Mouse (Mus musculus) lung, embryonic 14.5 days (tissue): Measurements from ENCODE around the gene 2610507B11Rik. TPM values are rescaled to one million over a fixed set of nuclear protein-coding genes. Genes with fewer than 3 reads are reported as not detected.

Experiments
- ATAC-seq: fragments of 200-750 bp; cut with Nextera tagmentation; 2 replicates; pipeline ENCODE4 v1.8.0; 2017; ENCODE audit warnings: mild to moderate bottlenecking, moderate TSS enrichment, moderate library complexity; ENCODE audit not compliant: insufficient read depth
- DNase-seq: peaks from one replicate; pipeline ENCODE4 v3.0.0-alpha.2; 2015
- H3K27ac ChIP-seq: fragments of 300-500 bp; sonication (generic); 2 replicates; pipeline ENCODE4 v1.5.1; 2014; ENCODE audit warnings: low read depth, mild to moderate bottlenecking, moderate library complexity
- H3K27me3 ChIP-seq: fragments of 300-500 bp; sonication (generic); 2 replicates; pipeline ENCODE4 v1.6.1; 2014; ENCODE audit warnings: low read length, control low read depth; ENCODE audit not compliant: insufficient read depth
- H3K36me3 ChIP-seq: fragments of 300-500 bp; sonication (generic); 2 replicates; pipeline ENCODE4 v1.6.1; 2014; ENCODE audit warnings: control low read depth; ENCODE audit not compliant: insufficient read depth
- H3K4me1 ChIP-seq: fragments of 300-500 bp; sonication (generic); 2 replicates; pipeline ENCODE4 v1.6.1; 2014; ENCODE audit warnings: antibody characterized with exemption, control low read depth; ENCODE audit not compliant: insufficient read depth
- H3K4me2 ChIP-seq: fragments of 300-500 bp; sonication (generic); 2 replicates; pipeline ENCODE4 v1.6.1; 2014; ENCODE audit warnings: mild to moderate bottlenecking
- H3K4me3 ChIP-seq: fragments of 300-500 bp; sonication (generic); 2 replicates; pipeline ENCODE4 v1.5.1; 2014; ENCODE audit warnings: low read depth, low read length
- H3K9ac ChIP-seq: fragments of 300-500 bp; sonication (generic); 2 replicates; pipeline ENCODE4 v1.6.1; 2014
- H3K9me3 ChIP-seq: fragments of 300-500 bp; sonication (generic); 2 replicates; pipeline ENCODE4 v1.6.1; 2016; ENCODE audit warnings: low read depth, low read length, control low read depth
- CTCF ChIP-seq: IDR thresholded peaks from 2 replicates; pipeline ENCODE4 v1.5.1; 2016; ENCODE audit warnings: antibody characterized with exemption, low read depth
- WGBS: fragments of 180-500 bp; shearing (Covaris S2); extraction: QIAGEN DNeasy Blood & Tissue Kit; methylation state at CpG from one replicate; pipeline ENCODE4 v1.1.7; 2014; 5-methylcytosine and 5-hydroxymethylcytosine counted together
- polyA plus RNA-seq: library from polyadenylated mRNA; unstranded; fragments of >200 nt; fragmentation: Nextera tagmentation; extraction: Ambion mirVana; gene quantifications from 2 replicates; pipeline ENCODE4 v1.2.1, GENCODE M21; 2014

2610507B11Rik gene
- polyA plus RNA-seq, 1 experiment from 2014 or later = 71.2 TPM

- Histone ChIP-seq H3K36me3 (peaks cover 87% of the 10 kb centered on the region), H3K9ac (no peak overlapping the region), H3K27ac (no peak overlapping the region), H3K9me3 (no peaks in the 10 kb centered on the region), H3K4me1 (no peaks in the 10 kb centered on the region), H3K27me3 (no peaks in the 10 kb centered on the region), H3K4me3 (no peak overlapping the region), H3K4me2 (no peak overlapping the region)
- 86% methylated on average over 8 of the region's 8 CpGs for WGBS
- DNase-seq = no peak
- TF ChIP-seq CTCF = no peak
- ATAC-seq = no peak
Observed at GRCm38 (mm10) chr11:78310861-78311511, 49.4 kb downstream of the 2610507B11Rik start.

DNA sequence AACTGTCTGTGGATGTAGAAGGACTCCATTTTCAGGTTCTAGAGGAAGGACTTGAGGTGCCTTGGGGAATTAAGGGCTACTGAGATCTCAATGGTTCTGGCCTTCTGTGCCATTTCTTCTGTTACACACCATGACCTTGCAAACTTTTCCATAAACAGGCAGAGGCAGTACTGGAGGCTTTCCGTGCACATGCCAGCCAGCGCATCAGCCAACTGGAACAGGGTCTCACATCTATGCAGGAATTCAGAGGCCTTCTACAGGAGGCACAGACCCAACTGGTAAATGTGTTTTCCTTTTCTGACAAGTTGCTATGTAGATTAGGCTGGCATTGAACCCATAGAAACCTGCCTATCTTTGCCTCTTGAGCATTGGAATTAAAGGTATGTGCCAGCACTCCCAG lies 52.1 kb downstream of the 2610507B11Rik start:
- Histone ChIP-seq H3K9ac (no peak overlapping the region), H3K4me1 (no peaks in the 10 kb centered on the region), H3K9me3 (no peaks in the 10 kb centered on the region), H3K4me3 (no peak overlapping the region), H3K36me3 (peaks cover 92% of the 10 kb centered on the region), H3K27me3 (no peaks in the 10 kb centered on the region), H3K27ac (no peak overlapping the region), H3K4me2 (no peak overlapping the region)
- DNase-seq = no peak
- 95% methylated on average over 2 of the region's 2 CpGs for WGBS
- no peak for ATAC-seq
- TF ChIP-seq CTCF = no peak

DNA sequence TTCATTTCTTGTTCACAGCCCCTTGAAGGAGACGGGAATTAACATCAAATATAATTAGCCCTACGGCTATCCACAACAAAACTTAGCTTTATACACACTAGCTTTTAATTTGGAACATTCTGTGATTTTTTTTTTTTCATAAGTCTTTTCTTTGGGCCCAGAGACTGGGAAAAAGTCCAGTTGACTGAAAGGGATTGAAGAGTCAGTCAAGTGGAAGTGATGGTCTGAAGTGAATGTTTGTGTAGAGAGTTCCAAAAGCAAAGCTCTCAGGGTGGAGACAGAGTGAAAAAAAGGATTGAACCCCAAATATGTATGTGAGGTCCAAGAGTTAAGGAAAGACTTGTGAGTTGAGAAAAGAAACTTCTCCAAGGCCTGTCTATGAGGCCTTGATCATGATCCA lies 56.9 kb downstream of the 2610507B11Rik start:
- H3K27me3 ChIP-seq = no peaks in the 10 kb centered on the region
- no peak overlapping the region for H3K27ac ChIP-seq
- H3K36me3 ChIP-seq = peaks cover 93% of the 10 kb centered on the region
- H3K9ac ChIP-seq = no peak overlapping the region
- H3K4me1 ChIP-seq = peaks cover 7% of the 10 kb centered on the region; the same call in 1 of the 2 replicates
- no peak for ATAC-seq
- no peak for DNase-seq
- no peaks in the 10 kb centered on the region for H3K9me3 ChIP-seq
- TF ChIP-seq CTCF = no peak
- no peak overlapping the region for H3K4me3 ChIP-seq
- no peak overlapping the region for H3K4me2 ChIP-seq
- 89% methylated on average over 2 of the region's 2 CpGs for WGBS

- Histone ChIP-seq H3K36me3 (peaks cover 55% of the 10 kb centered on the region), H3K9ac (no peak overlapping the region), H3K27ac (peak overlapping the region; percentile 43; the same call in 1 of the 2 replicates), H3K27me3 (no peaks in the 10 kb centered on the region), H3K4me3 (no peak overlapping the region), H3K4me2 (peak overlapping the region; percentile 42), H3K9me3 (no peaks in the 10 kb centered on the region), H3K4me1 (peaks cover 7% of the 10 kb centered on the region; the same call in 1 of the 2 replicates)
- no peak for TF ChIP-seq CTCF
- WGBS = 35% methylated on average over 2 of the region's 2 CpGs
- DNase-seq (peak; percentile 68), ATAC-seq (0 out of 2 replicates have a peak, but pooled peaks have one; percentile 6)
Observed at GRCm38 (mm10) chr11:78322076-78322831, 60.7 kb downstream of the 2610507B11Rik start.

- DNase-seq (peak; percentile 87), ATAC-seq (peak; percentile 93)
- peaks cover 7% of the 10 kb centered on the region; the same call in 1 of the 2 replicates for H3K4me1 ChIP-seq
- no peaks in the 10 kb centered on the region for H3K27me3 ChIP-seq
- H3K9me3 ChIP-seq = no peaks in the 10 kb centered on the region
- H3K9ac ChIP-seq = no peak within 1 kb of the TSS
- H3K36me3 ChIP-seq = peaks cover 49% of the 10 kb centered on the region
- WGBS = 9% methylated on average over 15 of the region's 15 CpGs
- peak within 1 kb of the TSS; percentile 42 for H3K4me2 ChIP-seq
- H3K4me3 ChIP-seq = 0 out of 2 replicates have a peak within 1 kb of the TSS, but pooled peaks have one; percentile 6
- H3K27ac ChIP-seq = peak within 1 kb of the TSS; percentile 46; the same call in 1 of the 2 replicates
- TF ChIP-seq CTCF = no peak
Observed at GRCm38 (mm10) chr11:78322860-78323259, 61.3 kb downstream of the 2610507B11Rik start, which contains the start of gene Aldoc. Gene Aldoc (plus strand): TSS chr11:78322968.

DNA sequence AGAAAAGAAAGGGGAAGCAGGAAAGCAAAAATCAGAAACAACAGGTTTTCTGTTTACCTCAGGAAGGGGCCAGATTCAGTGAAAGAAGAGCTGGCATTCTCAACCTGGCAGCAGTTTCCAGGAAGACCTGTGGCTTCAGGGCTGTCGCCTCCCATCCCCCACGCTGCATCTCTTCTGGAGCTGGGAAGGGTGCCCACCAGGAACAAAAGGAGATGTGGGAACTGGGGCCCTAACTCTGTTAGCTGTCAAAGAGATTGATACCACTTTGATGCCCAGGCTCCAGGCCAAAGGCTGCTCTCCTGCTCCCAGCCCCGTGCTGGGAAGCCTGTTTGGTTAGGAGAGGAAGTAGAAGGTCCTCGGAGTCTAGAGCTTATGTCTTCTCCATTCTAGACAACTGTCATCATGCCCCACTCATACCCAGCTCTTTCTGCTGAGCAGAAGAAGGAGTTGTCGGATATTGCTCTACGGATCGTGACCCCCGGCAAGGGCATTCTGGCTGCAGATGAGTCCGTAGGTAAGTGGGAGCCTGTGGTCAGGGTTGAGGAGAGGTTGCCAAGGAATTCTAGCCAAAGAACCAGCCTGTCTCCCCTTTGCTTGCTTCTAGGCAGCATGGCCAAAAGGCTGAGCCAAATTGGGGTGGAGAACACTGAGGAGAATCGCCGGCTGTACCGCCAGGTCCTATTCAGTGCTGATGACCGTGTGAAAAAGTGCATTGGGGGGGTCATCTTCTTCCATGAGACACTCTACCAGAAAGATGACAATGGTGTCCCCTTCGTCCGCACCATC lies 62.6 kb downstream of the 2610507B11Rik start:
- Histone ChIP-seq H3K9ac (no peak overlapping the region), H3K4me2 (no peak overlapping the region), H3K4me1 (peaks cover 7% of the 10 kb centered on the region; the same call in 1 of the 2 replicates), H3K36me3 (peaks cover 36% of the 10 kb centered on the region), H3K9me3 (no peaks in the 10 kb centered on the region), H3K27ac (no peak overlapping the region; the same call in 1 of the 2 replicates), H3K4me3 (no peak overlapping the region), H3K27me3 (no peaks in the 10 kb centered on the region)
- TF ChIP-seq CTCF = no peak
- ATAC-seq = no peak
- WGBS = 84% methylated on average over 15 of the region's 15 CpGs
- DNase-seq = no peak
